Mouse (Mus musculus) cerebellum, adult 11-12 months (tissue): ENCODE data around the gene Foxo6.
A peak's percentile ranks its signal among the peaks of the same experiment; 100 is the strongest.

ENCODE experiments used
- DNase-seq: peaks from one replicate; pipeline ENCODE4 v3.0.0; 2022

The Foxo6 gene

DNA sequence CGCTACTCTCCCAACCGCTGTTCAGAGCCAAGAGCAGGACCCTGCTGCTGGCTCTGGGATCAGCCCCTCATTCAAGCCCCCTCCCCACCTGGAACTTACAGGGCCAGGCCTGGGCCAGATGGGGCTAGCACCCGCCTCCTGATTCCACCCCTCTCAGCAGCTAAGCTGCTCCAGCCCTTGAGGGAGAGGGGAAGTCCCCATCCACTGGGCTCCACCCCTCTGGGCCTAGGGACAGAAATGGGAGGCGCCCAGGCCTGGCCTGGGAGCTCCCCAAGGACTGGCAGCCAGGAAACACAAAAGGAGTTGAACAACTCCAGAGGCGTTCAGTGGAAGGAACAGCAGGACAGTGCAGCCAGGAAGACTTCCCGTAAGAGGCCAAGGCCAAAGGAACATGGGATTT, 4.0 kb downstream of the Foxo6 start:
- DNase-seq, result peak; percentile 52

DNA sequence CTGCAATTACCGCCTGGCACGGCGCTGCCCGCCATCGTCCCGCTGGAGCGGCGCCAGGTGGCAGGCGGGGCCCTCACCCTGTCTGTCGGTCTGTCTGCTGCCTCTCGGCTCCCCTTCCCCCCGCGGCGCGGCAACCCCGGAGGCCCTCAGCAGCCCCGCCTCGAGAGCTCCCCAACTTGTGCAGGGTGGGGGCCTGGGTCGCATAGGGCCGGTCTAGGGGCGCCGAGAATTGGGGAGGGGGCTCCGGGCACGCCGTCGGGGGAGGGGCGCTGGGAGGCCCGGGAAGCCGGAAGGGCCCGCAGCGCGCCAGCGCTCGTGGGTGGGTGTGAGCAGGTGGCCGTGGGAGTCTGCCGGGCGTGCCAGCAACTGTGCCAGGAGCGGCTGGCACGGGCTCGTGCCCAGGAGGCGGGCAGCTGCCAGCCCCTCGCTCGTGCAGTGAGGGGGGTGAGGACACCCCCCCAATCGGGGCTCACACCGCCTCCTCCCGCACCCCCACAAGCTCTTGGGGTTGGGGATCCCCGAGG, 4.5 kb downstream of the Foxo6 start:
- DNase-seq, result peak; percentile 63

DNA sequence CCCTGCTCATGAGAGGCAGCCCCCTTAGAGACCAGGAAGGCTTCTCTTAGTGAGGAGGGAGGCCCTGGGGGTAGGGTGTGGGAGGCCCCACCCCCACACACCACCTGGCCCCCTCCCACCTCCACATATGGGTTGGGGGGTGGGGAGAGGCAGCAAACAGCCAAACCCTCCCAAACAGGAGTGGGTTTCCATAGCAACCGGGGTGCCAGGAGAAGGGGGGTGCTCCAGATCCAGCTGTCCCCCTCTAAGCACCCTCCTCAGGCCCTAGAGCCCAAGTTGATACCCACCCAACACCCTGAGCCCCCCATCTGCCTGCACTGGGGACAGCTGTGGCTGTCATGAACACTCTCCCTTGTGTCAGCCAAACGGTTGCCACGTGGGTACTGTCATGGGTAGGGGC, 6.1 kb downstream of the Foxo6 start:
- no peak for DNase-seq

DNA sequence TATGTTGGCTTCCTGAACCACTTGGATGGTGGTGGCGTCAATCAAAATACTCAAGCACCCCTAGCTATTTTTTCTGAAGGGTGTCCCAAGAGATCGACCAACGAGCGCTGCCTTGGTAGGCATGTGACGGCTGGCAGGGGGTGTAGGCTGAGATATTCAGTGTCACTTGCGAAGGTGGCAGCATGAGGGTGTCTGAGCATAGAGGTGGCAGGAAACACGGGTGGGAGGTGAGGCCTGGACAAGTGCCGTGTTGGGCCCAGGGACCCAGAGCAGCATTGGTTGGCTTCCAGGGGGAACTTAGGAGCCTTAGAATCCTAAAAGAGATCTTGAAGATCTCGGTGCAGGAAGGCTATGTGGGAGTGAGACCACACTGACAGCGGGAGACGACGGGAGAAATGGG, 6.7 kb downstream of the Foxo6 start:
- no peak for DNase-seq

DNA sequence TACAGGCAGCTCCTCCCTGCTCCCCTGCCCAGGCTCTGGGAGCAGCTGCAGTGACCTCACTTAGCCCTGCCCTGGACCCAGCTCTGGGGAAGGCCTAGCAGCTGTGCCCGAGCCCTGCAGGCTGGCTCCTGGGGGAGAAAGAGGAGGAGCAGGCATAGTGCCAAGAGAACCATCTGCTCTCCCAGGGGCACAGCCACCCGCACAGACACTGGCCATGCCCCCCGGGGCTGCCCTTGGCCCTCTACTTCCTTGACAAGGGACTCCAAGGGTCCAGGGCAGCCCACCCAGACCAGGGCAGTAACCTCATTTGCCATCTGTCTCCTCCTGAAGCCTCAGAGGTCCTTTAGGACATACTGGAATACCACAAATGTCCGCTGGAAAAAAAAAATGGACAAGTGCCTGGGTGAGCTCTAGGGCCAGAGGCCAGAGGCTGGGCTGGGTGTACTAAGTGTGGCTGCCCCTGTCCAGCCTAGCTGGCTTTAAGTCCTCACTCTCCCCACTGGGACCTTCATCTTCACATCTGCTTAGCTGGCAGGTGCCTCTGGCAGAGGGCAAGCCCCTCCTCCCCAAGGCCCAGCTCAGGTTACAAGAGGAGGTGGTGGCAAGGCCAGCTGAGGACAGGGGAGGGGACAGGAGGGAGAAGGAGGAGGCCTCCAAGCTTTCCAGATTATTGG, 9.8 kb downstream of the Foxo6 start:
- no peak for DNase-seq

DNA sequence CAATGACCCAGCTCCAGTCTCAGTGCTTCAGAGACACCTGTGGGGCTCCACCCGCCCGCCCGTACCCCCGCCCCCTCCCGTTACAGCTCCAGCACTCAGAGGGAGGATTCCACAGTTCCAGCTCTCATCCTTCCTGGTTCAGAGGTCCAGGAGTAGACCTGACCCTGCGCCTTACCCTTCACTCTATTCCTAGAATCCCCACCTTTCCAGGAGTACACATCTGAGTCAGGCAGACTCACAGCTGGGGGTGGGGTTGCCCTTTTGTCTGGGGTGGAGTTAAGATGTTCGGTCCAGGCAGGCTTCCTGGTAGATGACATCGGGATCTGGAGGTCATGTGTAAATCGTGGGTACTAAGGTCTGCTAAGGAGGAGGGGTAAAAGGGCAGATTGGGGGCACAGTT, 11.7 kb downstream of the Foxo6 start:
- DNase-seq, result no peak

DNA sequence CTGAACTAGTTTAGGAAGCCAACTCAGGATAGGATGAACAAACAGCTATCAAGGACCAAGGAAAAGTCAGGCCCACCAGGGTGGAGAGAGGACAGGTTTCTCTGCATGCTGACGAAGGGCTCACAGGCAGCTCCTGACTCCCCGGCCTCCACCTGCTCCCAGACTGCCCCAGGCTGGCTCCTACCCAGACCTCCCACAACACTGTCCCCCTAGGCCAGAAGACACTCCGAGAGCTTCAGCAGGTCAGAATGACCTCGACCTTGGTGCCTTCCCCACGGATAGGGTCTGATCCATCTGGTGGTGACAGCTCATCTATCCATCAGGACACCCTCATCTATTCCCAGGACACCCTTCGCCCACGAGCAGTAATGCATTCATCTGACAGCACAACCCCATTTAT, 13.6 kb downstream of the Foxo6 start:
- no peak for DNase-seq

DNA sequence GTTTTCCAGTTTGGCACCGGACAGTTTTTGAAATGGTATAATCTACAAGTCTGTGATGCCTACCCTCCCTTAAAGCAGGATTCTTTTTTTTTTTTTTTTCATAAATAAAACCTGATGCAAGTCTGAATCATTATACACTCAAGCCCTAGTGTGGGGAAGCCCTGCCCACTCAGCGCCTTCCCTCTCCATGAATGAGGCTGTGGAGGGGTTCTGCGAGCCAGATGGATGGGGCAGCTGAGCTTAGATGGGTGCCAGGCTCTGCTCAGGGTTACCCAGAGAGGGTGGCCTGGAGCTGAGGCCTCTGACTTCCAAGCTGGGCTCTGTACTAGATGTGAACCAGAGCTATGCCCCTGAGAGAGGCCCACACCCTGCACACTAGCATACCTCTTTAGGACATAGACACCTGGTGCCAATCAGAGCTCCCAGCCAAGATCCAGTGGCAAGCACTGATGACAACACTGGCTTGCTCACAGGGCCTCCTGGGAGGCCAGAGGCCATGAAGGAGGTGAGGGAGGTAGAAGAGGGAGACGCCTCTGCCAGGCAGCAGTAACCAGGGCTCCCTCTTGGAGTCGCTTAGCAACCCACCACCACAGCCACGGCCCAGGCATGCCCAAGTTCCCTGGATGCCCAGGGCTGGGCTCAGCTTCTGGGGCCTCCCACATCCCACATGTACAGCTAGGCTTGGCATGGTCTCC, 15.1 kb downstream of the Foxo6 start:
- no peak for DNase-seq

DNA sequence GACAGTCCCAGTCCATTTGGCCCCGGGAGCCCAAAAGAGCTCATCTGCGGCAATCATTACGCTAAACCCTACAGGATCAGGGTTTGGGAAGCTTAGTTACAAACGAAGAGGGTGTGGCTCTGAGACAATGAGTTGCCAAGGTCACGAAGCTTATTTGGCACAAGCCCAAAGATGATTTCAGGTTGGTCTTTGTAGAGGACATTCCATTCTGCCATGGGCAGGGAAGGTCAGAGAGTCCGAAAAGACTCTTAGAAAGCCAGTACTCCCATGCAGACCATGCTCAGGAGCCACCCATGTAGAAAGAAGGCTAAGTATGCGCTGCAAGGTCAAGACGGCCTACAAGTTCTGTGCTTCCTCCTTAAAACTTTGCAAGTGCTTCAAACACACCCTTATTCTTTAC, 15.9 kb downstream of the Foxo6 start:
- DNase-seq, result no peak

DNA sequence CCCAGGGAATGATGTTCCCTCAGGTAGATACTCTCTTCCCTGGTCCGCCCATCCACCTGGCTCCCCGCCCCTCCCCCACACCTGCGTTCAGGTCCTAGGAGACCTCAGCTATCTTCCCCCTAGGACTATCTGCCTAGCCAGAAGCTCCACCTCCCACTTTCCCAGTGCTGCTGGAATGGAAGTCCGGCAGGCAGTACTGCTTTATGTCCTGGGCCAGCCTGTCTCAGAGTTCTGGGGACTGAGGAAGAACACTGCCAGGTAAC, 16.3 kb downstream of the Foxo6 start:
- no peak for DNase-seq

DNA sequence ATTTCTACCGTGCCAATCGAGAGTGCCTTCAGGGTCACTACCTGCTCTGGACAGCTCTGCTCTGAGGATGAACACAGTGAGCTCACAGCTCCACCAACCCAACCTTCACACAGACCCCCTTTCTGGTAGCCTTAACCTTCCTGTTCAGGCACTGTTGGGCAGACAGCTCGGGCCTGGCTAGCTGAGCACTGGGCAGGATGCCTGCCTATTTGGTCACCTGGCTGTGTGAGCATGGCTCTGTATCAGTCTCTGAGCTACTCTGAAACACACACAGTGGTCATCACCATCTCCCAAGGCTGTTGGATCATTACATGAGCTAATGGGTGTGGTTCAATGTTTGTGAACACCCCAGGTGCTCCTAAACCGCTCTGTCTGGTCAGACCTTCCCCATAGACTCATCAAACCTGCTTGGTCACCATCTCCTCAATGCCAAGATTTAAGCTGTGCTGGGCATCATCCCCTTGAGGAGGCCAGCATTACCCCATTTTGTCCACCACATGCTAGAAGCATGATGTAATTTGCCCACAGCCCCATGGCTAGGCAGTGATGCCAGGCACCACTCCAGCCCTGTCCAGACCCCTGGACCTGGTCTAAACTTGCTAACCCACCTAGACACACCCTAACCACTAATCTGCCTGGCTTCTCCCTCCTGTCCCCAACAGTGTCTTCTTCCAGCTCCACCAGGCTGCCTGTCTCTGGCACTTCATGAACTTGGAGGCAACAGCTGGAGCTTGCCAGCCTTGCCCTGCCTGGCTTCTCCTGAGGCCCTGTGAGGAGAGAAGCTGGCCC, 16.8 kb downstream of the Foxo6 start:
- DNase-seq, result no peak

DNA sequence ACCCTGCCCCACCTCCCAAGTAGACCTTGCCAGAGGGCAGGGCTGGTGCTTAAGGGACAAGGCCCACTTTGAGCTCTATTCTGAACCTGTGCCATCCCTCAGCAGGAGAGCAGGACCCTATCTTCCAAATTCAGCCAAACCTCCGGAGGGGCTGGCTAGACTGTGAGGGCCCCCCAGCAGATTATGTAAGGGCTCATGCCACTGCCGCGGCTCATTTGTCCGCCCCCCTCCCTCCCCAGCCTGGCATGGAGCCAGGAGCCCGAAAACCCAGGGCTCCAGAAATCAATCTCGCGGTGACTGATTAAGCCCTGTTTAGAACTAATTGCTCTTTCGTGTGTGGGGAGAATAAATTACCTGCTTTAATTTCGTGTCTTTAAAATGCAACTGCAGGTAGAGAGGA, 17.7 kb downstream of the Foxo6 start:
- DNase-seq, result no peak

DNA sequence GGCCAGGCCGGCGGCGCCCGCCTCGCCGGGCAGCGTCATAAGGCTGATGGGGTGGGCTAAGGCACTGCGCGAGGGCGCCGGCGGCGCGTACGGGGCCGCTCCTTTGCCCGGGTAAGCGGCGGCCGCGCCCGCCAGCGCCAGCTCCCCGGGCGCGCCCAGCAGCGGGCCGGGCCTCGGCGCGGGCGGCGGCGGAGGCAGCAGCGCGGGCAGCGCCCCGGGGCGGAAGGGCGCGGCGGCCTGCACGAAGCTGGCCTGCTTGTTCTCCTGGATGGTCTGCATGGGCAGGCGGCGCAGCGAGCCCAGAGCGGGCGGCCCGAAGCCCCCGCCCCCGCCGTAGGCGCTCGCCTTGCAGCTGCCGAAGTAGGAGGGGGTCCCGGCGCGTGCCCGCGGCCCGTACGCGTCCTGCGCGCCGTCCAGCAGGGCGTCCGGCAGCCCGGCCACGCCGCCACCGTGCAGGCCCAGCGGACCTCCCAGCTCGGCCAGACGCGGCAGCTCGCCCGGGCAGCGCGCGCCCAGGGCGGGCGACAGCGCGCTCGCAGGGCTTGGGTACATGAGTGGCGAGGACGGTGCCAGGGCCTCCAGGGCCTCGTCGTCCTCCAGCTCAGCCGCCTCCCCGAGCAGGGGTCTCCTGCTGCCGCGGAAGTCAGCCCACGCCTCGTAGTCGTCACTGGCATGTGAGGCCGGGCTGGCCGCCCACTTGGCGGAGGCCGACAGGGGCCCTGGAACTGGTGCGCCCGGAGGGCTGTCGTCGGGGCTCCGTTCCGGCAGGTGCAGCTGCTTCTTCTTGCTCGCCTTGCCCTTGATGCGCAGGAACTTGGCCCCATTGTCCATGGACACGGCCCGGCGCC, 18.7 kb downstream of the Foxo6 start:
- no peak for DNase-seq

DNA sequence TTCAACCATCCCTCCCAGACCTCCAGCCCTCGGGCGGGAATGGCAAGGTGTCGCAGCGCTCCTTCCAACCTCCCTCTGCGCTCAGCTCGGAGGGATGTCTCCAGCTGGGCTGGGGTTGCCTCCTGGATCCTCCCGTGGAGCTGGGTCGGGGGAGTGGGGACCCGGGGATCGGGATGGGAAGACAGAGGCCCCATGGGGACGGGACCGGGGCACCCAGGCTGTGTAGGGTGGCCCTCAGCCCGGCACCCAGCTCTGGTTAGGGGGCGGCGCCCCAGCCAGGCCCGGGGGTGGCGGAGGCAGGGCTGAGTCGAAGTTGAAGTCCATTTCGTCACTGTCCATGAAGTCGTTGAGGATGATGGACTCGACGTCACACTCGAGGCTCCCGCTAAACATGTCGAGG, 19.5 kb downstream of the Foxo6 start:
- DNase-seq, result no peak

DNA sequence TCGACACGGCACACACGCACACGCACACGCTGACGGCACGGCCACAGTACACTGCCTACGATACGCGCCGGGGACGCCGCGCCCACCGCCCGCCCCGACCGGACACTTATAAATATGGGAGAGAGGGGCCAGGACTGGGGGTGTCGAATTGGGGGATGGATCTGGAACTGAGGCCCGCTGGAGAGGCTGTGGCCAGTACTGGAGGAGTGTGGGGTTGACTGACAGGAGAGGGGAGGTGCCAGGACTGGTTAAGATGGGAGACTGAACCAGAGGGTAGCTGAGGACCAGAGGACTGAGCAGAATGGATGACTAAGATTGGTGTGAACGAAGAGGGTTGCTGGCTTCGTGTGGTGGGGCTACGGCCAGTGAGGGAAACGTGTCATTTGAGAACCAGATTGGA, 20.0 kb downstream of the Foxo6 start:
- no peak for DNase-seq

DNA sequence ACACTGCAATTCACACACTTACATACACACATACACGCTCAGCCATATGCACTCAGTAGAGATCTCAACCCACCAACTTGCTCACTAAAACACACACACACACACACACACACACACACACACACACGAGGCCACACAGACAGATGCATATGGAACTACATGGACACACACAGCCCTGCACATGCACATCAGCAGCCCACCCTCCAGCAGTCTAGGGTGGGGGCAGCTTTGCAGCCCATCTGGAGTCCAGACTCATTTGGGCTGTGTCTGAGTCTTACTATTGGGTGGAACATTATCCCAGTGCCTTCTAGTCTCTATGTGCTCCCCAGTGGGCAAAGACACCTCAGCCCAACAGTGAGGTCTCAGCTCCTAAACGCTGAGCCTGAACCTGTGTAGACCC, 23.0 kb downstream of the Foxo6 start:
- DNase-seq, result no peak

DNA sequence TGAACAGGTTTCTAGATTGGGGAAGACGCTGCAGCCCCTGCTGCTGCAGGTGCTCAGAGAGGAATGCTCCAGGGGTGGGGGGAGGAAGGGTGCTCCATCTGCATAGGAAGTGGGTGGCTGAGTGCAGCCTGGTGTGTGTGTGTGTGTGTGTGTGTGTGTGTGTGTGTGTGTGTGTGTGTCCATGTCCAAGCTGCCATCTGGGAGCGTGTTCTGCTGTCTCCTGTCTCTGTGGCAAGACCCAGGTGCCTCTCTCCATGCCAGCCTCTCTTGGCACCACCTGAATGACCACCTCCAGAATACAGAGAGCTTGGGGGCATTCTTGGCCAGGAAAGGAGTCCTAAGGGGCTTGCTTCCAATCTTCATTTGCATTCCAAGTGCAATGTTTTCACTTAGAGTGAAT, 24.4 kb downstream of the Foxo6 start:
- no peak for DNase-seq

DNA sequence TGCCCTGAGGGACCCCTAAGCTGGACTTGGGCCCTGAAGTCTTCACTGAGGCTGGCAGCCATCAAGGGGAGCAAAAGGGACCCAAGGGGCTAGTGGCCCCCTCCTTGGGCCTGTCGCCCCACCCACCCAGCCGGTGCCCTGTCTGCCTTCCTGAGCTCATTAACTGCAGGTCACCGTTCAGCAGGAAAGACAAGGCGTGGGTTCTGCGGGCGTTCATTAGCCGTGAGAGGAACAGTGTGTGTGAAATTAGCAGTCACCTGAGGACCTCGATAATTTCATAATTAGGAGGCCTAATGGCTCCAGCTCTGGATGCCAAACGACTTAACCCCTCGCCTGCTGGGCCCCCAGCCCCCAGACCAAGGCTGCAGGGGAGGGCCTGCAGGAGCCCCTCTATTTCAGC, 24.9 kb downstream of the Foxo6 start:
- DNase-seq, result no peak

DNA sequence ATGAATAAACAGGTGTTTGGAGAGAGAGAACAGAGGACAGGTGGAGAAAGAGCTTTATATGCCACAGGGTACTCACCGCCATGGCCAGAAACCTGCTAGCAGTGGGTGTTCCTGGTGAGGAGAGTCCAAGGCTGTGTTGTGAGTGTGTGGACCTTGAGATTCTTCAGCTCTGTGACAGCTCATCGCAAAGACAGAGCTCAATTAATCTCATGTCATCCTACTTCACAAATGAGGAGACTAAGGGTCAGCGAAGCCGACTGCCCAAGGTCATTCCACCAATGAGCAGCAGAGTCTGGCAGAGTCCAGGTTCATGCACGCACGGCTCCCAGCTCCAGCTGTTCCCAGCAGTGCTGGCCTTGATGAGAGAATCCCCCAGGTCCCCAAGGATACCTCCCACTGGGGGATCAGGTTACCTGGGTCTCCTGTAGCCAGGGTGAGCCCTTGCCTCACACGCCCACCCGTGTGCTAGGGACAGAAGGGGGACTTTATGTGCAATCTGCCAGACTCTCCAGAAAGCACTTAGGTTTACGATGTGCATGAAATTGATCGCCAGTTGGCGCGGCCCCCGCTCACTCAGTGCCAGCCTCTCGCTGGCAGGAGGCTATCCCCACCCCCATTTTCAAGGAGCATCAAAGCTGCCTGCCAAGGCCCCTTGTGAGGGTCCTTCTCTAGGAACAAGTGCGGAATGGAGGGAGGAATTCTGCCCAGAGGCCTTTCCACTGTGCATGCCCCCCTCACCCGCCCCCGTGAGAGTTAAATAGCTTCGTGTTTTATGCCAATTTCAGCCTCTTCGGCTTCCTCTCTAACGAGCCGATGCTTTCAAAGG, 27.6 kb downstream of the Foxo6 start:
- no peak for DNase-seq

DNA sequence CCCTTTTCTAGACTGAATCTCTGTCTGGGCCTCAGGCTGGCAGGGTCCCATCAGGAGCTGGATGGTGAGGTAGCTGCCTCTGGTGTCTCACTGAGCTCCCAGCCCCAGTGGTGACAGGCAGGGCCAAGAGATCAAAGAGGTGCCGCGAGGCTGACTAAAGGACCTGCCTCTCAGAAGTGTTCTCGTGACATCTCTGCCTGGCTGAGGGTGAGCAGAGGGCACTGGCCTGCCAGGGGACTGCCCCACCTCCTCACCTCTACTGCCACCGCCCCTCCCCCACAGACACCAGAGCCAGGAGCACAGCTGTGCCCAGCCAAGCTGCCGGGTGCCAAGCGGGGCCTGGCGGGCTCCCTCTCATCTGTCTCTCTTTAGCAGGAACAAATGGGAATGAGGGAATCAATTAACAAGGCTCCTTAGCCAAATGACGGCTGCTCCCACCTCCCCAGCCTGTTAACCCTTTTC, 38.3 kb downstream of the Foxo6 start:
- peak; percentile 26 for DNase-seq

DNA sequence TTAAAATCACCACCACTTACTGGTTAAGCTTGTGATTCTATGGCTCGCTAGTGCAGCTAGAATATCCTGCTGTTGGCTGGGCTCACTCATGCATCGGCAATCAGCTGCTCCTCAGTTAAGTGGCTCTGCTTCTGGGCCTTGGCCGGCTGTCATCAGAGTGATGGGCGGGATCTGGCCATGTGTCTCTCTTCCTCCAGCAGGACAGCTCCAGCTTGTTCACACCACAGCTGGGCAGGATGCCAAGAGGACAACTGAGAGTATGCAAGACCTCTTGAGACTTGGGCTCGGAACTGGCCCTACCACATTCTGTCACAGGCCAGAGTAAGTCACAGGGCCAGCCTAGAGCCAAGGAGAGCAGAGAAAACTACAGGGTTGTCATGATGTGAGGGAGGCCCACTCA, 39.7 kb downstream of the Foxo6 start:
- DNase-seq, result no peak

DNA sequence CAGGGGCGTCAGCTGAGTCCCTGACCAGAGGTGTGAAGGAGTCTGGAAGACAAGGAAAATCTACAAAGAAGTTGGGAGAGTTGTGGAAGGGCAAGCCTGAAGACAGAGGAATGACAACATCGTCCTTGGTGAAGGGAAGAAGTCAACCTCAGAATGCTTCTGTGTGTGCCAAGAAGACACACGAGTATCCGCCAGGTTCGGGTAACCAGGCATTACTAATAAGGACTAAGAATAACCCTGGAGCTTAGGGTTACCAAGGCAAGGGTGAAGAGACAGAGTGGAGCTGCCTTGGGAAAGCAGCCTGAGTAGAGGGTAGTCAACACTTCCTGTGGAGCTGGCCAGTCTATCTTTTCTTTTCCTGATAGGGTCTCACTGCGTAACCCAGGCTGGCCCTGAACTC, 41.1 kb downstream of the Foxo6 start:
- no peak for DNase-seq
